Mouse (Mus musculus): ENCODE results near the gene Lcmt2. TPM values are rescaled to one million over a fixed set of nuclear protein-coding genes. Genes with fewer than 3 reads are reported as not detected.

Lcmt2 gene
- polyA plus RNA-seq, 1 experiment from 2014 or later: 23.9 TPM

DNA sequence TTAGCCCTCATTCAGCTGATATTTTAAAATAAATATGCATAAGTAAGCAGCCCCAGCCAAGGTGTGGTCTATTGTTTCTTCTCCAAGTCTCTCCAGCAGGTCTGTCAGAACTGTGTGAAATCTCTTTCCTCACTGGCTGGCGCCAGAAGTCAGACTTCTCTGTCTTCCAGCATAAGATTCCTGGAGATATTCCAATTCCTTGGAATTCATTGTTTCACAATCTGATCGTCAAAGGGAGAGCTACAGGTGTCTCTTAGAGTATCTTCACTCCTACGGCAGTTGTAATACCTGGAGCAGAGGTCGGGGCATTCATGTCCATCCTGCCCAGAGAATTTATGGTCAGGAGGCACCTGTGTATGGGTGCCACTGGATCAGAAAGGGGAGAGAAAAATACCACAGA, 50.7 kb downstream of the Lcmt2 start:
- Histone ChIP-seq H3K4me2 (no peak overlapping the region), H3K27ac (no peak overlapping the region), H3K4me3 (no peak overlapping the region), H3K4me1 (replicated peaks) (peaks cover 6% of the 10 kb centered on the region), H3K9ac (no peak overlapping the region), H3K9me3 (no peaks in the 10 kb centered on the region), H3K36me3 (no peaks in the 10 kb centered on the region), H3K27me3 (no peaks in the 10 kb centered on the region)
- WGBS: 79% methylated on average over 4 of the region's 4 CpGs
- no peak for ATAC-seq (ENCODE audit: low FRiP score)

DNA sequence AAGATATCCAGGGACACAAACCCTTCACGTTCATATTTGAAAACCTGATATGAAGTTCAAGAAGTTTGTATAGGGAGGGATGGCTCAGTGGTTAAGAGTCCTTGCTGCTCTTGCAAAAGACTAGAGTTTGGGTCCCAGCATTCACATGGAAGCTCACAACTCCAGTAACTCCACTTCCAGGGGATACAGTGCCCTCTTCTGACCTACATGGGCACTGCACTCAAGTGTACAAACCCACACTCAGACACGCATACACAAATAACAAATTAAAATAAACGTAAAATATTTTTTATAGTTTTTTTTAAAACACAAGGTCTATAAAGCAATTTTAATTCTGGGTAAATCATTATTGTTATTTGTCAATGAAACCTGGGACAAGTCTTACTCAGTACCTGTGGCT, 51.9 kb downstream of the Lcmt2 start:
- no peak for ATAC-seq (ENCODE audit: low FRiP score)
- H3K9me3 ChIP-seq: no peaks in the 10 kb centered on the region
- H3K27me3 ChIP-seq: no peaks in the 10 kb centered on the region
- no peak overlapping the region for H3K9ac ChIP-seq
- no peak overlapping the region for H3K4me3 ChIP-seq
- H3K36me3 ChIP-seq: no peaks in the 10 kb centered on the region
- WGBS: 91% methylated on average over 3 of the region's 3 CpGs
- peaks cover 6% of the 10 kb centered on the region for H3K4me1 ChIP-seq (replicated peaks)
- H3K27ac ChIP-seq: no peak overlapping the region
- H3K4me2 ChIP-seq: no peak overlapping the region

- Histone ChIP-seq H3K9me3 (no peaks in the 10 kb centered on the region), H3K4me1 (replicated peaks) (peaks cover 6% of the 10 kb centered on the region), H3K9ac (no peak within 1 kb of the TSS), H3K27ac (no peak within 1 kb of the TSS), H3K4me3 (no peak within 1 kb of the TSS), H3K27me3 (no peaks in the 10 kb centered on the region), H3K4me2 (no peak within 1 kb of the TSS), H3K36me3 (no peaks in the 10 kb centered on the region)
- 68% methylated on average over 6 of the region's 6 CpGs for WGBS
- no peak for ATAC-seq (ENCODE audit: low FRiP score)
These were observed 54.8 kb downstream of the Lcmt2 start, which contains the start of gene Tgm5 for GRCm38 (mm10) chr2:121085480-121086185. Gene Tgm5 (minus strand): TSS chr2:121085841.

- ATAC-seq (ENCODE audit: low FRiP score): no peak
- H3K9ac ChIP-seq: no peak overlapping the region
- H3K36me3 ChIP-seq: no peaks in the 10 kb centered on the region
- no peaks in the 10 kb centered on the region for H3K9me3 ChIP-seq
- no peak overlapping the region for H3K4me3 ChIP-seq
- no peak overlapping the region for H3K4me2 ChIP-seq
- no peaks in the 10 kb centered on the region for H3K27me3 ChIP-seq
- peaks cover 6% of the 10 kb centered on the region for H3K4me1 ChIP-seq (replicated peaks)
- H3K27ac ChIP-seq: no peak overlapping the region
- WGBS: 85% methylated on average over 1 of the region's 1 CpGs
These were observed 57.8 kb downstream of the Lcmt2 start for GRCm38 (mm10) chr2:121082626-121083025.

Other genes starting within 250 kb of the Lcmt2 start
- 35.3 and 35.9 TPM in 2 replicates for gene Ubr1, start 169.9 kb downstream of the Lcmt2 start, polyA plus RNA-seq (2015; fragmentation: Nextera tagmentation; extraction: Ambion mirVana)
- gene Tmem62, start 163.6 kb downstream of the Lcmt2 start, polyA plus RNA-seq (2015; fragmentation: Nextera tagmentation; extraction: Ambion mirVana): 9.6 and 11.1 TPM in 2 replicates
- gene Ccndbp1, start 132.2 kb downstream of the Lcmt2 start, polyA plus RNA-seq (2015; fragmentation: Nextera tagmentation; extraction: Ambion mirVana): 78.0 and 85.0 TPM in 2 replicates
- gene Epb42, start 103.6 kb downstream of the Lcmt2 start, polyA plus RNA-seq (2015; fragmentation: Nextera tagmentation; extraction: Ambion mirVana): 0.47 and 0.48 TPM in 2 replicates
- gene Tgm5, start 54.8 kb downstream of the Lcmt2 start, polyA plus RNA-seq (2015; fragmentation: Nextera tagmentation; extraction: Ambion mirVana): 0.09 TPM in 1 of 2 replicates, not detected in the other
- not detected in 2 replicates for gene Tgm7, start 30.9 kb downstream of the Lcmt2 start, polyA plus RNA-seq (2015; fragmentation: Nextera tagmentation; extraction: Ambion mirVana)
- 32.0 and 33.0 TPM in 2 replicates for gene Adal, start 225 bp downstream of the Lcmt2 start, polyA plus RNA-seq (2015; fragmentation: Nextera tagmentation; extraction: Ambion mirVana)
- gene Tubgcp4, start 30.0 kb upstream of the Lcmt2 start, polyA plus RNA-seq (2015; fragmentation: Nextera tagmentation; extraction: Ambion mirVana): 55.4 and 56.3 TPM in 2 replicates
- gene Zscan29, start 30.5 kb upstream of the Lcmt2 start, polyA plus RNA-seq (2015; fragmentation: Nextera tagmentation; extraction: Ambion mirVana): 8.3 and 9.9 TPM in 2 replicates
- 179 and 194 TPM in 2 replicates for gene Trp53bp1, start 130.8 kb upstream of the Lcmt2 start, polyA plus RNA-seq (2015; fragmentation: Nextera tagmentation; extraction: Ambion mirVana)
- 16.1 and 20.0 TPM in 2 replicates for gene Map1a, start 148.9 kb upstream of the Lcmt2 start, polyA plus RNA-seq (2015; fragmentation: Nextera tagmentation; extraction: Ambion mirVana)
- 18.6 and 19.3 TPM in 2 replicates for gene Ppip5k1, start 214.7 kb upstream of the Lcmt2 start, polyA plus RNA-seq (2015; fragmentation: Nextera tagmentation; extraction: Ambion mirVana)
- 49.1 and 50.5 TPM in 2 replicates for gene Ckmt1, start 217.1 kb upstream of the Lcmt2 start, polyA plus RNA-seq (2015; fragmentation: Nextera tagmentation; extraction: Ambion mirVana)
- not detected in 2 replicates for gene Strc, start 246.5 kb upstream of the Lcmt2 start, polyA plus RNA-seq (2015; fragmentation: Nextera tagmentation; extraction: Ambion mirVana)

All from hindbrain, embryonic 13.5 days (tissue).